Mouse (Mus musculus) liver, postnatal 0 days (tissue): ENCODE data around the gene Ttk. TPM values are rescaled to one million over a fixed set of nuclear protein-coding genes. Genes with fewer than 3 reads are reported as not detected.

ENCODE experiments used
- ATAC-seq: fragments of 200-750 bp; cut with Nextera tagmentation; 2 replicates; pipeline ENCODE4 v1.8.0; 2017; ENCODE audit warnings: mild to moderate bottlenecking, moderate library complexity
- DNase-seq: peaks from one replicate; pipeline ENCODE4 v3.0.0-alpha.2; 2016
- H3K27ac ChIP-seq: fragments of 300-500 bp; sonication (generic); 2 replicates; pipeline ENCODE4 v1.5.1; 2014; ENCODE audit warnings: antibody characterized with exemption, moderate library complexity, mild to moderate bottlenecking, low read depth
- H3K27me3 ChIP-seq: fragments of 300-500 bp; sonication (generic); 2 replicates; pipeline ENCODE4 v1.6.1; 2014; ENCODE audit warnings: low read length, control low read depth, mixed read lengths; ENCODE audit not compliant: insufficient read depth
- H3K36me3 ChIP-seq: fragments of 300-500 bp; sonication (generic); replicated peaks from 2 replicates; pipeline ENCODE4 v1.6.1; 2014; ENCODE audit warnings: mild to moderate bottlenecking, control low read depth, low read length, moderate library complexity, mixed read lengths; ENCODE audit not compliant: insufficient read depth
- H3K4me1 ChIP-seq: fragments of 300-500 bp; sonication (generic); 2 replicates; pipeline ENCODE4 v1.6.1; 2014; ENCODE audit warnings: antibody characterized with exemption, mild to moderate bottlenecking, control low read depth; ENCODE audit not compliant: insufficient read depth
- H3K4me2 ChIP-seq: fragments of 300-500 bp; sonication (generic); 2 replicates; pipeline ENCODE4 v1.6.1; 2014; ENCODE audit warnings: low read depth, mild to moderate bottlenecking, low read length, moderate library complexity, mixed read lengths
- H3K4me3 ChIP-seq: fragments of 300-500 bp; sonication (generic); 2 replicates; pipeline ENCODE4 v1.5.1; 2014; ENCODE audit warnings: low read depth, low read length
- H3K9ac ChIP-seq: fragments of 300-500 bp; sonication (generic); replicated peaks from 2 replicates; pipeline ENCODE4 v1.6.1; 2014; ENCODE audit warnings: mild to moderate bottlenecking, moderate library complexity
- H3K9me3 ChIP-seq: fragments of 300-500 bp; sonication (generic); 2 replicates; pipeline ENCODE4 v1.6.1; 2016; ENCODE audit warnings: mild to moderate bottlenecking, control low read depth, low read length, mixed read lengths
- CTCF ChIP-seq: sonication (generic); IDR thresholded peaks from 2 replicates; pipeline ENCODE4 v1.5.1; 2016; ENCODE audit warnings: antibody characterized with exemption, low read depth
- EP300 ChIP-seq: IDR thresholded peaks from 2 replicates; pipeline ENCODE4 v1.6.1; 2016; ENCODE audit warnings: antibody characterized with exemption, low read depth, mild to moderate bottlenecking
- WGBS: fragments of 180-500 bp; shearing (Covaris S2); extraction: QIAGEN DNeasy Blood & Tissue Kit; methylation state at CpG from one replicate; pipeline ENCODE4 v1.1.7; 2014; ENCODE audit not compliant: insufficient replicate concordance; 5-methylcytosine and 5-hydroxymethylcytosine counted together
- polyA plus RNA-seq: library from polyadenylated mRNA; unstranded; fragments of >200 nt; fragmentation: Nextera tagmentation; extraction: Ambion mirVana; gene quantifications from 2 replicates; pipeline ENCODE4 v1.2.1, GENCODE M21; 2015

The Ttk gene
- polyA plus RNA-seq, 1 experiment from 2014 or later, result 6.0 TPM

GRCm38 (mm10) chr9:83829896-83830295, 4.6 kb upstream of the Ttk start:
- peaks cover 3% of the 10 kb centered on the region; the same call in 1 of the 2 replicates for H3K4me1 ChIP-seq
- no peak overlapping the region for H3K27ac ChIP-seq
- WGBS, result 57% methylated on average over 5 of the region's 5 CpGs
- no peaks in the 10 kb centered on the region for H3K36me3 ChIP-seq
- no peak overlapping the region for H3K4me3 ChIP-seq
- no peak overlapping the region for H3K4me2 ChIP-seq
- DNase-seq (no peak), ATAC-seq (no peak)
- H3K9ac ChIP-seq, result no peak overlapping the region
- no peaks in the 10 kb centered on the region for H3K9me3 ChIP-seq
- H3K27me3 ChIP-seq, result no peaks in the 10 kb centered on the region
- TF ChIP-seq CTCF, result no peak
- TF ChIP-seq EP300, result no peak

- H3K9ac ChIP-seq, result no peak overlapping the region
- H3K4me2 ChIP-seq, result no peak overlapping the region
- H3K4me3 ChIP-seq, result no peak overlapping the region
- TF ChIP-seq CTCF (no peak), EP300 (no peak)
- H3K27me3 ChIP-seq, result no peaks in the 10 kb centered on the region
- WGBS, result 69% methylated on average over 8 of the region's 8 CpGs
- H3K4me1 ChIP-seq, result peaks cover 3% of the 10 kb centered on the region; the same call in 1 of the 2 replicates
- ATAC-seq (no peak), DNase-seq (no peak)
- no peaks in the 10 kb centered on the region for H3K36me3 ChIP-seq
- H3K9me3 ChIP-seq, result no peaks in the 10 kb centered on the region
- H3K27ac ChIP-seq, result no peak overlapping the region
Observed at GRCm38 (mm10) chr9:83831152-83831551, 3.3 kb upstream of the Ttk start.

DNA sequence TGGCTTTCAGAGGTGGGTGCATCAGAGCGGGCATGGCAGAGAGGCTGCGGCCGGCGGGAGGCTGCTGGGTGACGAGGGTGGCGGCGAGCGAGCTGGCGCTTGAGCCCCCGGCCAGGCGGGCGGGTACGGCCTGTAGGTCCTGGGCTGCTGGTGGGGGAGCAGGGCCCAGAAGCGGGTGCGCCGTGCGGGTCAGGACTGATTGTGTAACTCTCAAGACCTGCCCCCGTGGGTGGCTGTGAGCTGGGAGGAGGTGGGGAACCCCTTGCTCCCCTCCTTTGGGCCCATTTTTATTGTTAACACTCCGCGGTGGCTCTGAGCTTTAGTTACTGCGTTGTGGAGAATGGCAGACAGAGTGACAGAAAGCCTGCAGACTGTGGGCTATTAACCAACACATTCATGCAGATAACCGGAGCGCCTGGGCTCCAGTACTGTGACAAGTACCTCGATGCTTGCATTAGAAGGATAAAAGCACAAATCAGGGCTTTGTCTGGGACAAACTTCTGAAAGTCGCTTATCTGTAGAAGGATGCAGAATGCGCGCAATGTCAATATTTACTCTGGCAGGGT, 342 bp downstream of the Ttk start:
- H3K27ac ChIP-seq, result peak overlapping the region; percentile 46
- ATAC-seq (peak; percentile 68), DNase-seq (no peak)
- no peak for TF ChIP-seq EP300
- no peak for TF ChIP-seq CTCF
- peak overlapping the region; percentile 87 for H3K9ac ChIP-seq
- H3K9me3 ChIP-seq, result no peaks in the 10 kb centered on the region
- no peaks in the 10 kb centered on the region for H3K27me3 ChIP-seq
- H3K4me2 ChIP-seq, result peak overlapping the region; percentile 92
- 3% methylated on average over 26 of the region's 27 CpGs for WGBS
- peak overlapping the region; percentile 97 for H3K4me3 ChIP-seq
- H3K36me3 ChIP-seq, result peaks cover 9% of the 10 kb centered on the region
- H3K4me1 ChIP-seq, result peaks cover 3% of the 10 kb centered on the region; the same call in 1 of the 2 replicates

GRCm38 (mm10) chr9:83852464-83852863, 18.0 kb downstream of the Ttk start:
- 91% methylated on average over 3 of the region's 3 CpGs for WGBS
- peaks cover 27% of the 10 kb centered on the region for H3K36me3 ChIP-seq

DNA sequence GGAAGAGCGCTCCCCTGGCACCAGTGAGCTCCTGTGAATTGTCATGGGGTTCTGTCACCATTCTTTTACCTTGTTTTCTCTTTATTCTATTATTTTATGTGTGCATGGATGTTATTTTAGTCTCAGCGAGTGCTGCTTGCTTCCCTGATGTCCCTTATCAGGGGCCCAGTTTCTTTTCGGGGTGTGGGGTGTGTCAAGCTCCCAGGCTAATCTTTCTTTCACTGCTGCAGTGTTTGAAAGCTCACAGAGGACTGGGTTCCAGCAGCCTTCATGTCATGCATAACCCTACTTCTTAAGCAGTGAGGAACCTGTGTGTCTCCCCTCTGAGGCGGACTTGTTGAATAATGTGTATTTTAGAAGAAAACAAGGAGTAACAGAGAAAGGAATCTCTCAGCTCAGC, 30.7 kb downstream of the Ttk start:
- Histone ChIP-seq H3K4me3 (no peak overlapping the region), H3K4me1 (no peaks in the 10 kb centered on the region), H3K27me3 (no peaks in the 10 kb centered on the region), H3K4me2 (no peak overlapping the region), H3K36me3 (peaks cover 27% of the 10 kb centered on the region), H3K9me3 (no peaks in the 10 kb centered on the region), H3K9ac (no peak overlapping the region), H3K27ac (no peak overlapping the region)
- no peak for TF ChIP-seq EP300
- no peak for TF ChIP-seq CTCF
- WGBS, result 73% methylated on average over 4 of the region's 4 CpGs
- DNase-seq (no peak), ATAC-seq (peak; percentile 43; the same call in 1 of the 2 replicates)

More at GRCm38 (mm10) chr9:83852464-83852863, 18.0 kb downstream of the Ttk start:
- Histone ChIP-seq H3K27me3 (no peaks in the 10 kb centered on the region), H3K4me3 (no peak overlapping the region), H3K9ac (no peak overlapping the region), H3K27ac (no peak overlapping the region), H3K9me3 (no peaks in the 10 kb centered on the region), H3K4me1 (no peaks in the 10 kb centered on the region), H3K4me2 (no peak overlapping the region)
- ATAC-seq, result no peak
- TF ChIP-seq CTCF, result no peak
- TF ChIP-seq EP300, result no peak
- no peak for DNase-seq

DNA sequence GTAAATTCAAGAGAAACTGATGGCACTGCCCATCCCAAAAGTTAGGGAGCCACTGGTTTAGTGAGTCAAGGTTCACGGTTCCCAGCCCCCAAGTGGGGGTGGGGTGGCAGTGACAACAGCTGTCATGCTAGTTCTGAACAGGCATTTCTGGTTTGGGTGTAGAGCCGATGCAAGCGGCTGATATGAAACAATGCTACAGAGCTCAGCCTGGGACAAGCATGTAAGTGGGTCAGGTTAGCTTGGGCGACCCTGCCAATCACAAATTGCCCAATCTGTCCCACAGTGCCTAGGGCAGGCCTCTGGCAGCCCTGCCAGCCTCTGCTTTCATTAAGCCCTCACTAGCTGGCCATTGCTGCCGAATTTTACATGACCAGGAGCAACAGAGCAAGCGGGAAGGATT, 47.7 kb downstream of the Ttk start:
- H3K4me1 ChIP-seq, result no peaks in the 10 kb centered on the region
- no peaks in the 10 kb centered on the region for H3K27me3 ChIP-seq
- ATAC-seq (peak; percentile 29; the same call in 1 of the 2 replicates), DNase-seq (no peak)
- 74% methylated on average over 6 of the region's 6 CpGs for WGBS
- H3K27ac ChIP-seq, result no peak overlapping the region
- no peaks in the 10 kb centered on the region for H3K9me3 ChIP-seq
- no peak overlapping the region for H3K4me3 ChIP-seq
- H3K9ac ChIP-seq, result no peak overlapping the region
- no peaks in the 10 kb centered on the region for H3K36me3 ChIP-seq
- H3K4me2 ChIP-seq, result no peak overlapping the region
- TF ChIP-seq CTCF, result no peak

DNA sequence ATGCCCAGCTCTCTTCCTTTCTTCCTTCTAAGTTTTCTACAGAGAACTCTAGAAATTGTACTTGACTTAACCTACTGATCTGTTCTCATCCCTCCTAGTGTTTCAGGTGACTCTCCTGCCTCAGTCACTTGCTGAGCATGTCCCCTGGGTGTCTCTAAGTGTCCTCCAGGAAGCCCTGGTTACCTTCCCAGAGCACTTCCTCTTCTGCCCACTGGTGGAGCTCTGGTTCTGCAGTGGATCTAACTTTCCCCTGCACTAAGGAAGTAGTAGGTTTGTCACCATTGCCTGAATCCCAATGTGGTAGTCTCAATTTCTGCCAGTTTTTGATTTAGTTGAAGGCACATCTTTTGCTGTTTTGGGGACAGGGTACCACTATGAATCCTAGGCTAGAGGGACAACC, 51.7 kb downstream of the Ttk start:
- DNase-seq, result no peak
- H3K27me3 ChIP-seq, result no peaks in the 10 kb centered on the region
- no peak overlapping the region for H3K27ac ChIP-seq
- H3K4me3 ChIP-seq, result no peak overlapping the region
- H3K4me1 ChIP-seq, result no peaks in the 10 kb centered on the region; the same call in 1 of the 2 replicates
- H3K9ac ChIP-seq, result no peak overlapping the region
- no peaks in the 10 kb centered on the region for H3K36me3 ChIP-seq
- ATAC-seq, result no peak
- TF ChIP-seq CTCF (peak; percentile 47), EP300 (no peak)
- no peak overlapping the region for H3K4me2 ChIP-seq
- no peaks in the 10 kb centered on the region for H3K9me3 ChIP-seq
